Mouse (Mus musculus) skeletal muscle tissue, adult 2 months (tissue): Measurements from ENCODE around the gene Olfr850.

ENCODE experiments used
- DNase-seq: peaks from one replicate; pipeline ENCODE4 v3.0.0-alpha.2; 2012; ENCODE audit warnings: low read depth, low spot score

Gene Olfr850

GRCm38 (mm10) chr9:19478148-19478547 is at the start of gene Olfr850:
Gene Olfr850 (minus strand): TSS chr9:19478248.
- no peak for DNase-seq

- DNase-seq: no peak
These were observed 14.9 kb upstream of the Olfr850 start, which contains the start of gene Olfr851 for GRCm38 (mm10) chr9:19492995-19493394. Gene Olfr851 (plus strand): TSS chr9:19493295.

GRCm38 (mm10) chr9:19439966-19440365 is 38.1 kb downstream of the Olfr850 start, which contains the start of gene Olfr849:
Gene Olfr849 (plus strand): TSS chr9:19440266.
- no peak for DNase-seq
